Mouse (Mus musculus): ENCODE measurements around the gene Naa30.
"Not testable (repeated sequence)": the region's sequence is repeated elsewhere in the genome, so short reads cannot be mapped to it uniquely, and the experiment has no call there.

Naa30 gene

GRCm38 (mm10) chr14:49171867-49172581 lies at the start of gene Naa30:
TSS of gene Naa30 (plus strand) at chr14:49172226.
- DNase-seq (ENCODE audit: extremely low spot score, low spot score): peak; percentile 95

GRCm38 (mm10) chr14:49127162-49127779 lies 44.8 kb upstream of the Naa30 start:
- no peak for DNase-seq (ENCODE audit: extremely low spot score, low spot score)

- DNase-seq (ENCODE audit: extremely low spot score, low spot score): no peak
Observed at GRCm38 (mm10) chr14:49128544-49129263, 43.3 kb upstream of the Naa30 start.

GRCm38 (mm10) chr14:49132391-49132790 lies 39.6 kb upstream of the Naa30 start:
- DNase-seq (ENCODE audit: extremely low spot score, low spot score): no peak

GRCm38 (mm10) chr14:49138171-49138570 lies 33.9 kb upstream of the Naa30 start:
- no peak for DNase-seq (ENCODE audit: extremely low spot score, low spot score)

- no peak for DNase-seq (ENCODE audit: extremely low spot score, low spot score)
Observed at GRCm38 (mm10) chr14:49140756-49141155, 31.3 kb upstream of the Naa30 start.

- peak; percentile 75 for DNase-seq (ENCODE audit: extremely low spot score, low spot score)
Observed at GRCm38 (mm10) chr14:49153801-49154200, 18.2 kb upstream of the Naa30 start.

GRCm38 (mm10) chr14:49155572-49155971 lies 16.5 kb upstream of the Naa30 start:
- DNase-seq (ENCODE audit: extremely low spot score, low spot score): no peak

- DNase-seq (ENCODE audit: extremely low spot score, low spot score): no peak
Observed at GRCm38 (mm10) chr14:49158143-49158925, 13.7 kb upstream of the Naa30 start.

- peak; percentile 32 for DNase-seq (ENCODE audit: extremely low spot score, low spot score)
Observed at GRCm38 (mm10) chr14:49171286-49171685, 740 bp upstream of the Naa30 start.

- DNase-seq (ENCODE audit: extremely low spot score, low spot score): peak; percentile 77
Observed at GRCm38 (mm10) chr14:49172582-49172988, 559 bp downstream of the Naa30 start.

GRCm38 (mm10) chr14:49173290-49174135 lies 1.5 kb downstream of the Naa30 start:
- DNase-seq (ENCODE audit: extremely low spot score, low spot score): no peak

- DNase-seq (ENCODE audit: extremely low spot score, low spot score): no peak
Observed at GRCm38 (mm10) chr14:49179736-49180135, 7.7 kb downstream of the Naa30 start.

GRCm38 (mm10) chr14:49186270-49186669 lies 14.2 kb downstream of the Naa30 start:
- no peak for DNase-seq (ENCODE audit: extremely low spot score, low spot score)

GRCm38 (mm10) chr14:49197031-49197527 lies 25.1 kb downstream of the Naa30 start:
- no peak for DNase-seq (ENCODE audit: extremely low spot score, low spot score)

- DNase-seq (ENCODE audit: extremely low spot score, low spot score): no peak
Observed at GRCm38 (mm10) chr14:49201073-49201778, 29.2 kb downstream of the Naa30 start.

- DNase-seq (ENCODE audit: extremely low spot score, low spot score): not testable (repeated sequence)
Observed at GRCm38 (mm10) chr14:49210215-49210614, 38.2 kb downstream of the Naa30 start.

- no peak for DNase-seq (ENCODE audit: extremely low spot score, low spot score)
Observed at GRCm38 (mm10) chr14:49218677-49219076, 46.7 kb downstream of the Naa30 start.

GRCm38 (mm10) chr14:49219466-49220022 lies 47.5 kb downstream of the Naa30 start:
- not testable (repeated sequence) for DNase-seq (ENCODE audit: extremely low spot score, low spot score)

All from neural tube, embryonic 10.5 days (tissue).